Mouse (Mus musculus) liver, embryonic 12.5 days (tissue): ENCODE data around the gene Snx9. TPM values are rescaled to one million over a fixed set of nuclear protein-coding genes. Genes with fewer than 3 reads are reported as not detected.

ENCODE experiments used
- ATAC-seq: fragments of 200-750 bp; cut with Nextera tagmentation; 2 replicates; pipeline ENCODE4 v1.8.0; 2017; ENCODE audit warnings: moderate number of reproducible peaks, mild to moderate bottlenecking, moderate library complexity
- H3K27ac ChIP-seq: fragments of 300-500 bp; sonication (generic); 2 replicates; pipeline ENCODE4 v1.5.1; 2016; ENCODE audit warnings: mild to moderate bottlenecking
- H3K27me3 ChIP-seq: fragments of 300-500 bp; sonication (generic); replicated peaks from 2 replicates; pipeline ENCODE4 v1.6.1; 2016; ENCODE audit warnings: mild to moderate bottlenecking, moderate library complexity
- H3K36me3 ChIP-seq: fragments of 300-500 bp; sonication (generic); 2 replicates; pipeline ENCODE4 v1.6.1; 2016; ENCODE audit warnings: mild to moderate bottlenecking, moderate library complexity
- H3K4me1 ChIP-seq: fragments of 300-500 bp; sonication (generic); 2 replicates; pipeline ENCODE4 v1.6.1; 2016
- H3K4me2 ChIP-seq: fragments of 300-500 bp; sonication (generic); 2 replicates; pipeline ENCODE4 v1.6.1; 2016; ENCODE audit warnings: mild to moderate bottlenecking, moderate library complexity
- H3K4me3 ChIP-seq: fragments of 300-500 bp; sonication (generic); 2 replicates; pipeline ENCODE4 v1.5.1; 2016; ENCODE audit warnings: mild to moderate bottlenecking, moderate library complexity
- H3K9ac ChIP-seq: fragments of 300-500 bp; sonication (generic); 2 replicates; pipeline ENCODE4 v1.6.1; 2016; ENCODE audit warnings: mild to moderate bottlenecking, moderate library complexity
- H3K9me3 ChIP-seq: fragments of 300-500 bp; sonication (generic); replicated peaks from 2 replicates; pipeline ENCODE4 v1.6.1; 2016; ENCODE audit warnings: mild to moderate bottlenecking, moderate library complexity
- WGBS: fragments of 180-500 bp; shearing (Covaris S2); methylation state at CpG from one replicate; pipeline ENCODE4 v1.1.7; 2016; ENCODE audit not compliant: insufficient replicate concordance; 5-methylcytosine and 5-hydroxymethylcytosine counted together
- polyA plus RNA-seq: library from polyadenylated mRNA; unstranded; fragments of >200 nt; fragmentation: Nextera tagmentation; extraction: Ambion mirVana; gene quantifications from 2 replicates; pipeline ENCODE4 v1.2.1, GENCODE M21; 2016

The Snx9 gene
- polyA plus RNA-seq, 1 experiment from 2014 or later: 22.7 TPM

GRCm38 (mm10) chr17:5800824-5801560 is 40.1 kb upstream of the Snx9 start:
- no peaks in the 10 kb centered on the region for H3K27me3 ChIP-seq

DNA sequence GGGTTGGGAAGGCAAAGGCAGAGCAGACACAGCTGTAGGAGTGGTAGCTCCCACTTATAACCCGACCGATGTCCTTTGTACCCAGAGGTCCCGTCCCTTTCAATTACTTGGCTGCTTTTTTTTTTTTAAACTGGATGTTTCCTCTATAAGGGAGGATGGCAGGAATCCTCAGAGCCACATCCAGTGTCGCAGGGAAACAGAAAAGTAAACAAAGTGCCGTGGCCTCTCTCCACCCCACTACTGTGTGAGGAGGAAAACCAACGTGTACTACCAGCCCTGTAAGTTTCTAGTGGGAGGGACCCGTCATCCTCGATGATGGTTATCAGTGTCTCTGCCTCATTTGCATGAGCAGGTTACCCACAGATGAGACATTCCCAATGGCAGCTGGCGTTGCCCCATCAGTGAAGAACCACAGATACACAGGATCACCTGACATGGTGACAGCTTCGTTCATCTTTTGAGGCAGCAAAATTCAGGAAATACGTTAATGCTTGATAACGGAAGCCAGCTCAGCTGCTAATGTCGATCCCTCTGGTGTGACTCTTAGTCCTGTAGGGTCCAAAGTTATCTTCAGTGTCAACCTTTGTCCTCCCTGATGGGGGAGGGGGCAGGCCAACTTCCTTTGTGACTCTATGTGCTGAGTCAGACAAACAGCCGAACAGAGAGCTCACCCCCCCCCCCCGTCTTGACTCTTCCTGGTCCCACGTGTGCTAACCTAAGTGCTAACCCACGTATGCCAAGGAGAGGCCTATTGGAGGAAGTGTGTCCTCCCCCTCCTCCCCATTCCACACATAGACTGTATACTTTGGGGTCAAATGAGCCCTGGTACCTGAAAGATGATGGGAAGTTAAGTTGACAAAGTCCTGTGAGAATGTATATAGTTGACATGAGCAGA is 39.1 kb upstream of the Snx9 start:
- H3K9me3 ChIP-seq: no peaks in the 10 kb centered on the region
- 22% methylated on average over 17 of the region's 17 CpGs for WGBS
- H3K27ac ChIP-seq: no peak overlapping the region
- peak overlapping the region; percentile 34 for H3K4me2 ChIP-seq
- H3K27me3 ChIP-seq: no peaks in the 10 kb centered on the region
- no peak overlapping the region for H3K4me3 ChIP-seq
- no peak overlapping the region for H3K9ac ChIP-seq
- ATAC-seq: no peak
- H3K4me1 ChIP-seq: peaks cover 57% of the 10 kb centered on the region
- H3K36me3 ChIP-seq: no peaks in the 10 kb centered on the region

More at GRCm38 (mm10) chr17:5800824-5801560, 40.1 kb upstream of the Snx9 start:
- WGBS: 66% methylated on average over 7 of the region's 7 CpGs
- no peak for ATAC-seq
- H3K9ac ChIP-seq: 0 out of 2 replicates have a peak overlapping the region, but pooled peaks have one; percentile 19
- no peak overlapping the region for H3K4me3 ChIP-seq
- peaks cover 66% of the 10 kb centered on the region for H3K4me1 ChIP-seq
- no peaks in the 10 kb centered on the region for H3K9me3 ChIP-seq
- H3K4me2 ChIP-seq: peak overlapping the region; percentile 66
- H3K27ac ChIP-seq: no peak overlapping the region
- H3K36me3 ChIP-seq: no peaks in the 10 kb centered on the region

GRCm38 (mm10) chr17:5802656-5802955 is 38.5 kb upstream of the Snx9 start:
- 40% methylated on average over 5 of the region's 5 CpGs for WGBS
- Histone ChIP-seq H3K4me1 (peaks cover 51% of the 10 kb centered on the region), H3K4me2 (no peak overlapping the region), H3K27me3 (no peaks in the 10 kb centered on the region), H3K4me3 (no peak overlapping the region), H3K9ac (no peak overlapping the region), H3K27ac (no peak overlapping the region), H3K36me3 (no peaks in the 10 kb centered on the region), H3K9me3 (no peaks in the 10 kb centered on the region)
- ATAC-seq: no peak

GRCm38 (mm10) chr17:5803229-5804012 is 37.7 kb upstream of the Snx9 start:
- Histone ChIP-seq H3K4me1 (peaks cover 48% of the 10 kb centered on the region), H3K9me3 (no peaks in the 10 kb centered on the region), H3K4me3 (no peak overlapping the region), H3K27ac (no peak overlapping the region), H3K27me3 (no peaks in the 10 kb centered on the region), H3K9ac (no peak overlapping the region), H3K36me3 (no peaks in the 10 kb centered on the region), H3K4me2 (no peak overlapping the region)
- ATAC-seq: no peak
- 76% methylated on average over 10 of the region's 10 CpGs for WGBS

- Histone ChIP-seq H3K4me1 (peaks cover 39% of the 10 kb centered on the region), H3K27ac (no peak overlapping the region), H3K4me2 (no peak overlapping the region), H3K4me3 (no peak overlapping the region), H3K9ac (no peak overlapping the region), H3K27me3 (no peaks in the 10 kb centered on the region), H3K9me3 (no peaks in the 10 kb centered on the region), H3K36me3 (no peaks in the 10 kb centered on the region)
- ATAC-seq: no peak
- WGBS: 54% methylated on average over 12 of the region's 12 CpGs
These were observed 36.6 kb upstream of the Snx9 start for GRCm38 (mm10) chr17:5804370-5805150.

DNA sequence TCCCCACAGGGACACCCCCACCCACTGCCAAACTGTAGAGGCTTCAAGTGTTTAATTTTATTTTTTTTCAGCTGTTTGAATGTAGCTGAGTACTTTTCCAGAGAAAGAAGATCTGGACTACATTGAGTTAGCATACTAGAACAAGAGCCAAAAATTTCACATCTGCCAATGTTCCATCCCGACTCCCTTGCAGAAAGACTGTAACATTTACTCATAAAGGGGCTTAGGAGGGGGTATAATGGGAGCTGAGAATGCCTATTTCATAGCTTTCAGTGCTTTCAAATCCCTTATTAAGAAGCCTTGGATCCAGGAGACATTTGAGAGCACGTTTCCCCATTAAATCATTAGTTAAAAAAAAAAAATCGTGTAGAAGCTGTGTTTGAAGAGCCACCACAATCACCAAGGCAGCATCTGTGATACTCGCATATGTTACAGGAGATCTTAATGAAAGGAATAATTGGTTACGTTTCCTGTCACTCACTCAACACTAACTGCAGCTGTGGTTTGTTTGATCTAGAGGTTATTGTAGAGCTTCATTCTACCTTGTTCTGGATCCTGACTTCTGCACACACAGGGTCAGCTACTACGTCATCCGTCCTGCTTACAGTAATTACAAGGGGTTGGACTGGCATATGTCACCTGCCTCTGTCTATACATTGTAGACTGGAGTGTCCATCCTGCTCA is 35.8 kb upstream of the Snx9 start:
- ATAC-seq: no peak
- no peak overlapping the region for H3K9ac ChIP-seq
- no peak overlapping the region for H3K4me2 ChIP-seq
- no peaks in the 10 kb centered on the region for H3K36me3 ChIP-seq
- H3K9me3 ChIP-seq: no peaks in the 10 kb centered on the region
- H3K4me1 ChIP-seq: peaks cover 31% of the 10 kb centered on the region
- H3K4me3 ChIP-seq: no peak overlapping the region
- 68% methylated on average over 7 of the region's 7 CpGs for WGBS
- no peaks in the 10 kb centered on the region for H3K27me3 ChIP-seq
- no peak overlapping the region for H3K27ac ChIP-seq

DNA sequence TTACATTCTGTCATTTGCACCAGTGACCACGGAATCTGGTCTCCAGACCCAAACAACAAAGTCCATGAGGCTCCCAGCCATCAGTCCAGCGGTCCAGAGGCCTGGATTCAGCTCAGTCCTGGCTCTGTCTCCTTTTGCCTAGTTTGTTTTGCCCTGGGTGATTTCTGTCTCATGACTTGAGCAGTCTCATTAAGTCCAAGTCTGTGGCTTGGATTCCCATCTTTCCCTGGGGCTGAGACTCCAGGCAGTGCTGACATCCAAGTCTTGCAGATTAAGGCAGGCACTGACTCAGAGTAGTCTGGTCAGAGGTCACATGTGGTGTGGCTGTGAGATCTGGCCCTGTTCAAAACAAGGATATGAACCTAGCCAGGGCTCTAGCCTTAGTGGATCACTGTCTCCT is 35.2 kb upstream of the Snx9 start:
- H3K27ac ChIP-seq: no peak overlapping the region
- 68% methylated on average over 2 of the region's 2 CpGs for WGBS
- ATAC-seq: no peak
- H3K36me3 ChIP-seq: no peaks in the 10 kb centered on the region
- H3K9me3 ChIP-seq: no peaks in the 10 kb centered on the region
- H3K9ac ChIP-seq: no peak overlapping the region
- no peak overlapping the region for H3K4me3 ChIP-seq
- no peak overlapping the region for H3K4me2 ChIP-seq
- peaks cover 25% of the 10 kb centered on the region for H3K4me1 ChIP-seq
- no peaks in the 10 kb centered on the region for H3K27me3 ChIP-seq

DNA sequence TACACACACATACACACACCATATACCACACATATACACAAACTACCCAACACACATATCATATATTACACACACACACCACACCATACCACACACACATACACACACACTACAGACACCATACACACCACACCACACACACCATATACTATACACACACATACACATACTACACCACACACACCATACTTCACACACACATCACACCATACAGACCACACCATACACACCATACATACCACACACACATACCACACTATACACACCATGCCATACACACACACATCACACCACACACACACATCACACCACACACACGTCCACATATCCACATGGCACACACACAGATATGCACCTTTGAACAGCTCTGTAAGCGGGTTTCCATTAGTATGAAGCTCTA is 34.3 kb upstream of the Snx9 start:
- Histone ChIP-seq H3K4me2 (no peak overlapping the region), H3K9ac (no peak overlapping the region), H3K4me3 (no peak overlapping the region), H3K36me3 (no peaks in the 10 kb centered on the region), H3K27ac (no peak overlapping the region), H3K27me3 (no peaks in the 10 kb centered on the region), H3K4me1 (peaks cover 16% of the 10 kb centered on the region), H3K9me3 (no peaks in the 10 kb centered on the region)
- WGBS: 68% methylated on average over 2 of the region's 2 CpGs
- peak; percentile 6; the same call in 1 of the 2 replicates for ATAC-seq

GRCm38 (mm10) chr17:5807847-5808386 is 33.2 kb upstream of the Snx9 start:
- Histone ChIP-seq H3K9ac (no peak overlapping the region), H3K27ac (no peak overlapping the region), H3K4me1 (0 out of 2 replicates have a peak, but pooled peaks cover 6% of the 10 kb centered on the region), H3K4me3 (no peak overlapping the region), H3K36me3 (no peaks in the 10 kb centered on the region), H3K27me3 (no peaks in the 10 kb centered on the region), H3K9me3 (no peaks in the 10 kb centered on the region), H3K4me2 (no peak overlapping the region)
- no peak for ATAC-seq
- 29% methylated on average over 3 of the region's 3 CpGs for WGBS

GRCm38 (mm10) chr17:5813863-5814640 is 27.1 kb upstream of the Snx9 start:
- Histone ChIP-seq H3K4me2 (no peak overlapping the region), H3K4me3 (no peak overlapping the region), H3K4me1 (peaks cover 11% of the 10 kb centered on the region), H3K9ac (no peak overlapping the region), H3K27ac (no peak overlapping the region), H3K36me3 (no peaks in the 10 kb centered on the region), H3K9me3 (no peaks in the 10 kb centered on the region), H3K27me3 (no peaks in the 10 kb centered on the region)
- no peak for ATAC-seq
- WGBS: 37% methylated on average over 8 of the region's 8 CpGs
